Mouse (Mus musculus) limb, embryonic 13.5 days (tissue): ENCODE results near the gene Ccr9. TPM values are rescaled to one million over a fixed set of nuclear protein-coding genes. Genes with fewer than 3 reads are reported as not detected.

ENCODE experiments used
- ATAC-seq: fragments of 200-750 bp; cut with Nextera tagmentation; 2 replicates; pipeline ENCODE4 v1.8.0; 2017; ENCODE audit warnings: low read depth, moderate number of reproducible peaks, moderate TSS enrichment; ENCODE audit not compliant: low FRiP score
- H3K27ac ChIP-seq: fragments of 300-500 bp; sonication (generic); 2 replicates; pipeline ENCODE4 v1.5.1; 2015; ENCODE audit warnings: inconsistent platforms, mild to moderate bottlenecking, moderate library complexity
- H3K27me3 ChIP-seq: fragments of 300-500 bp; sonication (generic); 2 replicates; pipeline ENCODE4 v1.6.1; 2015; ENCODE audit warnings: mild to moderate bottlenecking, inconsistent platforms
- H3K36me3 ChIP-seq: fragments of 300-500 bp; sonication (generic); 2 replicates; pipeline ENCODE4 v1.6.1; 2015; ENCODE audit warnings: inconsistent platforms, mild to moderate bottlenecking, moderate library complexity
- H3K4me1 ChIP-seq: fragments of 300-500 bp; sonication (generic); 2 replicates; pipeline ENCODE4 v1.6.1; 2015; ENCODE audit warnings: inconsistent platforms
- H3K4me2 ChIP-seq: fragments of 300-500 bp; sonication (generic); replicated peaks from 2 replicates; pipeline ENCODE4 v1.6.1; 2015; ENCODE audit warnings: inconsistent platforms, mild to moderate bottlenecking, moderate library complexity
- H3K4me3 ChIP-seq: fragments of 300-500 bp; sonication (generic); 2 replicates; pipeline ENCODE4 v1.5.1; 2015; ENCODE audit warnings: moderate library complexity, mild to moderate bottlenecking, inconsistent platforms
- H3K9ac ChIP-seq: fragments of 300-500 bp; sonication (generic); 2 replicates; pipeline ENCODE4 v1.6.1; 2015; ENCODE audit warnings: mild to moderate bottlenecking, inconsistent platforms
- H3K9me3 ChIP-seq: fragments of 300-500 bp; sonication (generic); 2 replicates; pipeline ENCODE4 v1.6.1; 2016; ENCODE audit warnings: inconsistent platforms
- WGBS: fragments of 180-500 bp; shearing (Covaris S2); methylation state at CpG from one replicate; pipeline ENCODE4 v1.1.7; 2015; 5-methylcytosine and 5-hydroxymethylcytosine counted together
- polyA plus RNA-seq: library from polyadenylated mRNA; unstranded; fragments of >200 nt; fragmentation: Nextera tagmentation; extraction: Ambion mirVana; gene quantifications from 2 replicates; pipeline ENCODE4 v1.2.1, GENCODE M21; 2015

Gene Ccr9
- polyA plus RNA-seq, 1 experiment from 2014 or later, result 0.10 TPM

DNA sequence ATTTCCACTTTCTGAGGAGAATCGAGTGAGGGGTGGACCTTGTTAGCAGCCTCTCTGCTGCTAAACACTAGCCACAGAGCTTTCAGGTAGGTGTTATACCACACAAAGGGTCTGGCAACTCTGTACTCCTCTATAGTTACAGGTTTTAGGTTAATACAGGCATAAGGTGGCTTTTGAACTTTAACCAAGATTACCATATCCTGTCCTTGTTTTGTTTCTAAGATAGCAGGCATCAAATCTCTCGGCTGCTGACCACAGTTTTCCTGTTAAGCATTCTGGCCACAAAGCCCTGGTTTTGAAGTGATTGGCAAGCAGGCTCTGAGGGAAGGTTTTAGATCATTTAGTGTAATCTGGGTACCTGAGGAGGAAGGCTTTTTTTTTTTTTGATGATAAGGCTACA, 136.1 kb downstream of the Ccr9 start:
- Histone ChIP-seq H3K36me3 (peaks cover 80% of the 10 kb centered on the region), H3K9ac (no peak overlapping the region), H3K4me1 (no peaks in the 10 kb centered on the region; the same call in 1 of the 2 replicates), H3K9me3 (no peaks in the 10 kb centered on the region), H3K27me3 (no peaks in the 10 kb centered on the region), H3K4me3 (no peak overlapping the region), H3K4me2 (no peak overlapping the region), H3K27ac (no peak overlapping the region)
- ATAC-seq, result no peak
- 69% methylated on average over 2 of the region's 2 CpGs for WGBS

DNA sequence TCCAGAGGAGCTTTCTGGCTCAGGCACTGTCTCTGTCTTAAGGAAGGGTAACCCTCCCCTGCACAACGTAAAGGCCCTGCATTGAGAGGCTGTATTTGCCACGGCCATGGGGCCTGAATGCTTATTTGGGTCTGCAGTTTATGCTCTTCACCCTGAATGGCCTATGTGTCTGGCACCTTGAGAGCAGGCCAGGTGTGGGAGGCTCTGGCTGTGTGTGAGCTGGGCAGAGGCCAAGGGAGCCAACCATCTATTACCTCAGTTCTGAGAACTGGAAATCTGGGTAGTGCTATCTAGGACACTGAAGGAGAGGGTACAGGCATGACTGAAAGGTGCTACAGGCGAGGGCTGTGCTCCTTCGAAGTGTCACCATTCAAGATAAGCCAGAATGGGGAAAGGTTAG, 136.6 kb downstream of the Ccr9 start:
- 78% methylated on average over 4 of the region's 4 CpGs for WGBS
- Histone ChIP-seq H3K27ac (no peak overlapping the region), H3K4me1 (no peaks in the 10 kb centered on the region; the same call in 1 of the 2 replicates), H3K27me3 (no peaks in the 10 kb centered on the region), H3K4me2 (no peak overlapping the region), H3K9me3 (no peaks in the 10 kb centered on the region), H3K9ac (no peak overlapping the region), H3K36me3 (peaks cover 80% of the 10 kb centered on the region), H3K4me3 (no peak overlapping the region)
- no peak for ATAC-seq

DNA sequence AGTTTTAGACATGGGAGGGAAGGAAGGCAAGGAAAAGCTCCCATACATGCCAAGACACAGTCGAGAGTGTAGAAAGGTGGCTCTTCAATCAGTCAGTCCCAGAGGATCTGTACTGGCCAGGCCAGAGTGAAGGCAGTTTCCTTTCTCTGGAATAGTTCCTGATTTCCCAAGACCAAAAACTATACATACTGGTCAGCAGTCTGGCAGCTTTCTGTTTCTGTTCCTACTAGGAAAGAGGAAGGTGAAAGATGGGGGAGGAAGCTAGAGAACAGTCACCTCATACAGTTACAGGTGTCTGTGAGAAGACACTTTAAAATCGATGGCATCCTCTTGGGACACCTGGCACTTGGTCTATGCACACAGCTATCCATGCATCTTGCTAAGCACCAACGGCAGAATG, 137.2 kb downstream of the Ccr9 start:
- 85% methylated on average over 3 of the region's 3 CpGs for WGBS
- H3K27me3 ChIP-seq, result no peaks in the 10 kb centered on the region

DNA sequence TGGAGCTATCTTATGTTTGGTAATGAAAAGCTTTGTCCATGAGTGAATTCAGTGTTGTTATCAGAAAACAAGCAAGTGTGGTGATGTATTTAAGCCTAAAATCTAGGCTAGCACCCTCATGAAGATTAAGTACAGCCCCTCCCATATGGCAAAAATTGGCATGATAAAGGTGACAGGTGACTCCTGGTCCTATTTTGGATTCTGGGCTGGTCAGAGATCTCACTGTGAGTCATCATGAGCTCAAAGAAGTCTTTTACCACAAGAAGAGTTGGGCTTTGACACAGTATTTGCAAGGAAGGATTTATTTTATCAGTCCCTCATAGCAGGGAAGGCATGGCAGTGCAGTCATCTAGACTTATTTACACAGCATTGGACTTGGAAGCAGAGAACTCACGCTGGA, 137.8 kb downstream of the Ccr9 start:
- no peaks in the 10 kb centered on the region; the same call in 1 of the 2 replicates for H3K4me1 ChIP-seq
- H3K4me3 ChIP-seq, result no peak overlapping the region
- no peak for ATAC-seq
- no peaks in the 10 kb centered on the region for H3K27me3 ChIP-seq
- H3K27ac ChIP-seq, result no peak overlapping the region
- H3K4me2 ChIP-seq, result no peak overlapping the region
- WGBS, result 87% methylated on average over 1 of the region's 1 CpGs
- no peak overlapping the region for H3K9ac ChIP-seq
- peaks cover 78% of the 10 kb centered on the region for H3K36me3 ChIP-seq
- H3K9me3 ChIP-seq, result no peaks in the 10 kb centered on the region

More for the DNA sequence above, 137.2 kb downstream of the Ccr9 start:
- H3K4me1 ChIP-seq, result no peaks in the 10 kb centered on the region; the same call in 1 of the 2 replicates
- no peak overlapping the region for H3K4me3 ChIP-seq
- H3K9me3 ChIP-seq, result no peaks in the 10 kb centered on the region
- peaks cover 78% of the 10 kb centered on the region for H3K36me3 ChIP-seq
- H3K9ac ChIP-seq, result no peak overlapping the region
- H3K4me2 ChIP-seq, result no peak overlapping the region
- ATAC-seq, result no peak
- H3K27ac ChIP-seq, result no peak overlapping the region

DNA sequence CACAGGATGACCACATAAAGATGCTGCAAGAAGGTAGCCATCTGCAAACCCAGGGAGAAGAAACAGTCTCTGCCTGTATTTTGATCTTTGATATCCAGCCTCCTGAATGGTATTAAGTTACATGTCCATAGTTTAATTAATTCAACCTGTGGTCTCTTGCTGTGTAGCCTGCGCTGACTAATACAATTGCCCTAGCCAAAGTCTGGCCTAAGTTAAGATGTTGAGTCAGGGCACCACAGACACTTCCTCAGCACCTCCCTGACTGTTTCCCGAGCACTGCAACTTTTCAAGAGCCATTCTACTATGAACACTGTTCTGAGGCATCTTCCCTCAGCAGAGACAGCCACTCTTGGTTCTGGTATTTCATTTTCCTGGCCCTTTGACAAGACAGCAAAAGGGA, 140.4 kb downstream of the Ccr9 start:
- no peak overlapping the region for H3K9ac ChIP-seq
- peaks cover 84% of the 10 kb centered on the region for H3K36me3 ChIP-seq
- H3K4me3 ChIP-seq, result no peak overlapping the region
- no peaks in the 10 kb centered on the region for H3K27me3 ChIP-seq
- 47% methylated on average over 2 of the region's 2 CpGs for WGBS
- no peaks in the 10 kb centered on the region for H3K9me3 ChIP-seq
- no peak for ATAC-seq
- no peak overlapping the region for H3K27ac ChIP-seq
- H3K4me1 ChIP-seq, result no peaks in the 10 kb centered on the region; the same call in 1 of the 2 replicates
- H3K4me2 ChIP-seq, result no peak overlapping the region

DNA sequence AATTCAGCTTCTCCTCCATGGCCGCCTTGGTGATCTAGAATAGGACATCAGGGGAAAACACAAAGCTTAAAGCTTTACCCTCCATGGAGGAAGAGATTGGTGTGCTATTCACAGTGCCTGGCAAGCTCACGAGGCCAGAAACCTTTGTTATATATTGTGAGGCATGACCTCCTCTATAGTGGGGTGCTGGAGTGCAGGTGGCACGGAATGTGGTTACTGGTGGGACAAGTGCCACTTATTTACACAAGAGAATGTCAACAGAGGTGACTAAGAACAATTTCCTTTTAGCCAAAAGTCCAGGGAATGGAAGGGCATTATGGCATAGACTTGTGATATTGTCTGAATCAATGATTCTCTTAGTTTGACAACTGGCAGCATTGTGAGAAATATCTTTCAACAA, 148.4 kb downstream of the Ccr9 start:
- 86% methylated on average over 3 of the region's 3 CpGs for WGBS

DNA sequence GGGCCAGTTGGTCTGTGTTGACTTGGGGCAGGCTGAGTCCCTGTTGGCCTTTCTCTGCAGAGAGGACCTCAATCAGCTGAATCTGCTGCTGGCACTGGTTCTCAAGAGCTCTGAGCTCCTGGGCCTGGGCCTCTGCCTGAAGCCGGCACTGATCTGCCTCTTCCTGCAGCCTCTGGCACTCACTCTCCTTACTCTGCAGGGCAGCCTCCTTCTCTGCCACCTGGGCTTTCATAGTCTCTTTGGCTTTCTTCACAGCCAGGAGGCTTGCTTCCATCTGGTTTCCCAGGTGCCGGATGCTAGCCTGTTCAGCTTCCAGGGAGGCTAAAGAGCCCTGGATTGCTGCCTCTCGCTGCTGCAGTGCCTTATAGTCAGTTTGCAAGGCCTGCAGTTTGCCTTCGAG, 150.7 kb downstream of the Ccr9 start:
- Histone ChIP-seq H3K4me3 (no peak overlapping the region), H3K9me3 (no peaks in the 10 kb centered on the region), H3K4me1 (no peaks in the 10 kb centered on the region), H3K27ac (no peak overlapping the region), H3K9ac (no peak overlapping the region), H3K36me3 (peaks cover 73% of the 10 kb centered on the region), H3K27me3 (no peaks in the 10 kb centered on the region), H3K4me2 (no peak overlapping the region)
- 88% methylated on average over 4 of the region's 4 CpGs for WGBS
- no peak for ATAC-seq

More for the DNA sequence above, 148.4 kb downstream of the Ccr9 start:
- Histone ChIP-seq H3K4me1 (no peaks in the 10 kb centered on the region), H3K9me3 (no peaks in the 10 kb centered on the region), H3K36me3 (peaks cover 92% of the 10 kb centered on the region), H3K27ac (no peak overlapping the region), H3K9ac (no peak overlapping the region), H3K4me3 (no peak overlapping the region), H3K4me2 (no peak overlapping the region), H3K27me3 (no peaks in the 10 kb centered on the region)
- no peak for ATAC-seq

Other genes with a start within 250 kb of the Ccr9 start
- gene Limd1, start 199.7 kb upstream of the Ccr9 start, polyA plus RNA-seq, result 50.3 and 54.9 TPM in 2 replicates
- 48.5 and 52.7 TPM in 2 replicates for gene Sacm1l, start 148.7 kb upstream of the Ccr9 start, polyA plus RNA-seq
- gene Slc6a20b, start 45.9 kb upstream of the Ccr9 start, polyA plus RNA-seq, result 0.13 and 0.28 TPM in 2 replicates
- gene Slc6a20a, start 446 bp downstream of the Ccr9 start, polyA plus RNA-seq, result not detected in 2 replicates
- 62.4 and 68.7 TPM in 2 replicates for gene Lztfl1, start 39.3 kb downstream of the Ccr9 start, polyA plus RNA-seq
- gene Cxcr6, start 128.0 kb downstream of the Ccr9 start, polyA plus RNA-seq, result 0.17 and 0.38 TPM in 2 replicates
- 16.4 and 16.9 TPM in 2 replicates for gene Fyco1, start 173.5 kb downstream of the Ccr9 start, polyA plus RNA-seq
- not detected in 2 replicates for gene Xcr1, start 183.6 kb downstream of the Ccr9 start, polyA plus RNA-seq